8 mouse cellular contexts compared by ENCODE assay signal in the genomic region with DNA sequence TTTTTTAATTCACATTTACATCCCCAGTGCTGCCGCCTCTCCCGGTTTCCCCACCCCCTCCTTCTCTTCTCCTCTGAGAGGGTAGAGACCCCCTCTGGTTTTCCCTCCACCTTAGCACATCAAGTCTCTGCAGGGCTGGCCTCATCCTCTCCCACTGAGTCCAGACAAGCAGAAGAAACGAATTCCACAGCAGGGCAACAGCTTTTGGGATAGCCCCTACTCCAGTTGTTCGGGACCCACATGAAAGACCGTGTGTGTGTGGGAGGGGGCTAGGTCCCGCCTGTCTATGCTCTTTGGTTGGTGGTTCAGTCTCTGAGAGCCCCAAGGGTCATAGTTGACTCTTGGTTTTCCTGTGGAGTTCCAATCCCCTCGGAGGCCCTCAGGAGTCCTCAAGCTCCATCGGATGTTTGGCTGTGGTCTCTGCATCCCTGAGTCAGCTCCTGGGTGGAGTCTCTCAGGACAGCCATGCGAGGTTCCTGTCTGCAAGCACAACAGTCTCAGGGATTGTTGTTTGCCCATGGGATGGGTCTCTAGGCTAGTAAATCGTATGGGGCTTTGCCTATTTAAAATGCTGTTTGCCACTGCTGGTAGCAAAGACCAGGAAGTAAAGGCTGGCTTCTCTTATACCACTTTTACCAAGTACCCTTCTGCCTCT. TPM values are rescaled to one million over a fixed set of nuclear protein-coding genes. Genes with fewer than 3 reads are reported as not detected.
A peak's percentile ranks its signal among the peaks of the same experiment; 100 is the strongest.
DNase-seq lines count a peak whose midpoint lies in the region; ATAC-seq lines count a peak whose summit lies in the region.

No protein-coding gene starts in this region.

- DNase-seq in layer of hippocampus, postnatal 10 days (ENCODE audit: low spot score in 2 of 2): peak; percentile 8 to 23
- no peak for DNase-seq in layer of hippocampus, adult 9-10 months (ENCODE audit: low spot score)
- peak; percentile 27 for DNase-seq in MN1 (ENCODE audit: low spot score)
- DNase-seq in lung, postnatal 36 days: peak; percentile 3
- DNase-seq in thymus, postnatal 14 days: peak; percentile 26
- DNase-seq in urinary bladder, postnatal 10 days (ENCODE audit: low spot score): no peak

- peak overlapping the region; percentile 81 for H3K9ac ChIP-seq in embryonic facial prominence, embryonic 13.5 days
- peak overlapping the region; percentile 49 for H3K9ac ChIP-seq in hindbrain, embryonic 15.5 days

- H3K4me1 ChIP-seq in embryonic facial prominence, embryonic 13.5 days: peaks cover 13% of the 10 kb centered on the region
- peaks cover 17% of the 10 kb centered on the region for H3K4me1 ChIP-seq in hindbrain, embryonic 15.5 days (replicated peaks)

- H3K4me3 ChIP-seq in embryonic facial prominence, embryonic 13.5 days: peak overlapping the region; percentile 81
- H3K4me3 ChIP-seq in hindbrain, embryonic 15.5 days: peak overlapping the region; percentile 69

- H3K4me2 ChIP-seq in embryonic facial prominence, embryonic 13.5 days: peak overlapping the region; percentile 95
- peak overlapping the region; percentile 89 for H3K4me2 ChIP-seq in hindbrain, embryonic 15.5 days

- H3K27me3 ChIP-seq in embryonic facial prominence, embryonic 13.5 days: no peaks in the 10 kb centered on the region
- no peaks in the 10 kb centered on the region for H3K27me3 ChIP-seq in hindbrain, embryonic 15.5 days

- H3K27ac ChIP-seq in embryonic facial prominence, embryonic 13.5 days: peak overlapping the region; percentile 90
- H3K27ac ChIP-seq in hindbrain, embryonic 15.5 days (replicated peaks): peak overlapping the region; percentile 91

- H3K9me3 ChIP-seq in embryonic facial prominence, embryonic 13.5 days: no peaks in the 10 kb centered on the region
- H3K9me3 ChIP-seq in hindbrain, embryonic 15.5 days: no peaks in the 10 kb centered on the region

- ATAC-seq in embryonic facial prominence, embryonic 13.5 days (ENCODE audit: insufficient number of reproducible peaks, insufficient read depth, low FRiP score, low TSS enrichment, low read depth): no peak
- ATAC-seq in hindbrain, embryonic 15.5 days (ENCODE audit: low FRiP score, low read depth): peak; percentile 61

- H3K36me3 ChIP-seq in embryonic facial prominence, embryonic 13.5 days: peaks cover 26% of the 10 kb centered on the region
- H3K36me3 ChIP-seq in hindbrain, embryonic 15.5 days: peaks cover 15% of the 10 kb centered on the region

- 23% methylated on average over 10 of the region's 10 CpGs for WGBS in embryonic facial prominence, embryonic 13.5 days
- 25% methylated on average over 10 of the region's 10 CpGs for WGBS in hindbrain, embryonic 15.5 days

RNA-seq across cellular contexts. Expression of a gene that starts 0.7 kb away (rescaled TPM):
- total RNA-seq in layer of hippocampus, postnatal 10 days (2021): 10 to 100 TPM; 23.0 to 26.7 TPM
- polyA plus RNA-seq in embryonic facial prominence, embryonic 13.5 days (2015; fragmentation: Nextera tagmentation; extraction: Ambion mirVana): 103 and 125 TPM in 2 replicates
- polyA plus RNA-seq in hindbrain, embryonic 15.5 days (2015; fragmentation: Nextera tagmentation; extraction: Ambion mirVana): 44.8 and 51.2 TPM in 2 replicates

RNA-seq across cellular contexts. Expression of a gene that starts 26.6 kb away (rescaled TPM):
- total RNA-seq in layer of hippocampus, postnatal 10 days (2021): 100 to 1,000 TPM; 798 to 928 TPM
- 680 and 805 TPM in 2 replicates for polyA plus RNA-seq in embryonic facial prominence, embryonic 13.5 days (2015; fragmentation: Nextera tagmentation; extraction: Ambion mirVana)
- 891 and 932 TPM in 2 replicates for polyA plus RNA-seq in hindbrain, embryonic 15.5 days (2015; fragmentation: Nextera tagmentation; extraction: Ambion mirVana)

Comparison
In these comparisons a context has a peak if more than half of its experiments do, and no peak if none do; other contexts are left out.
1. DNase-seq: peak in layer of hippocampus, postnatal 10 days (2 of 2), MN1 (single experiment), lung, postnatal 36 days (single experiment) and thymus, postnatal 14 days (single experiment); none in layer of hippocampus, adult 9-10 months (single experiment) and urinary bladder, postnatal 10 days (single experiment).